Mouse (Mus musculus) ES-Bruce4 (cell line): ENCODE data around the gene Gm47841.

Source experiments
- CTCF ChIP-seq: IDR thresholded peaks from one replicate; pipeline ENCODE4 v1.8.1; 2011; ENCODE audit warnings: low read depth, low read length
- EP300 ChIP-seq: IDR thresholded peaks from 2 replicates; pipeline ENCODE4 v1.6.1; 2011; ENCODE audit warnings: low read depth, low read length; ENCODE audit not compliant: insufficient read depth
- POLR2A ChIP-seq: IDR thresholded peaks from one replicate; pipeline ENCODE4 v1.8.1; 2011; ENCODE audit warnings: low read length; ENCODE audit not compliant: insufficient read depth

- TF ChIP-seq CTCF (no peak), POLR2A (no peak), EP300 (no peak)
Measured at GRCm38 (mm10) chr15:101028960-101029359, 18.2 kb downstream of the Gm47841 start.
